Mouse (Mus musculus) spleen, adult 12 weeks (tissue): ENCODE measurements around the gene Spns1.
"Not testable (repeated sequence)": the region's sequence is repeated elsewhere in the genome, so short reads cannot be mapped to it uniquely, and the experiment has no call there.

Experiments
- DNase-seq: peaks from one replicate; pipeline ENCODE4 v3.0.0; 2022; ENCODE audit warnings: low spot score

The Spns1 gene

DNA sequence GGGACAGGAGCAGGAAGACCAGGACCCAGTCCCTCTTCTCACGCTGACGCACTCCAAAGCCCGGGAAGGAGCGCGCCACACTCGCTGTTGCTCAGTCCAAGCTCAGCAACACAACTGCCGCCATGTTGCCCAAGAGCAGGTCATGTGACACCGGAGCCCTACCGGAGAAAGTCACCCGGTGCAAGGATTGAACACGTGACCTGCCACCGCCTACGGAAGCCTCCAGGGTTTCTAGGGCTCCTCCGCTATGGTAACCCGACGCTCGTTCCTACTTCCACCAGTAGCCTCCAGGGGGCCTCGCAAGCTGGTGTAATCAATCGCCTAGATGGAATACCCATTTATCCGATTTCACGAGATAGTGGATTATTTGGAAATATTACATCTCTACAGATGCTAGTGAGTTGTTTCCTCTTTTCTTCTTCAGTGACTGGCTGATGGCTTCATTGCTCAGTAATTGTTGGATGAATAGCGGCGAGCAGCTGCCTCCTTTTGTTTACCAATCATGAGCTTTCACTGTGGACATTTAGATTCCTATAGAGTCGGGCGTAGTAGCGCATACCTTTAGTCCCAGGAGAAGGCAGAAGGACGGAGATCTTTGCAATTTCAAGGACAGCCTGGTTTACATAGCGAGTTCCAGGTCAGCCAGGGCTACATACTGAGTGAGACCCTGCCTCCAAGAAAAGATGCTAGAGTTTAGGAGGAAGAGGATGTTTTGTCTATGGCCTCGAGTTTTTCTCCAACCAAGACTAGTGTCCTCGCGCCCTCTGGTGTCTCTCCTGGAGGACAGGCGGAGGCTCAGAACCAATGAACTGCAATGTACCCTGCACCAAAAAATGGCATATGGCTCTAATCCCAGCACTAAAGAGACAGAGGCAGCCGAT, at the start of gene Spns1:
Gene Spns1, minus strand, starts transcription at position 173 of the 881 bp plus-strand sequence.
- peak; percentile 85 for DNase-seq

- DNase-seq = no peak
Observed at GRCm38 (mm10) chr7:126424161-126424560, 46.9 kb upstream of the Spns1 start.

DNA sequence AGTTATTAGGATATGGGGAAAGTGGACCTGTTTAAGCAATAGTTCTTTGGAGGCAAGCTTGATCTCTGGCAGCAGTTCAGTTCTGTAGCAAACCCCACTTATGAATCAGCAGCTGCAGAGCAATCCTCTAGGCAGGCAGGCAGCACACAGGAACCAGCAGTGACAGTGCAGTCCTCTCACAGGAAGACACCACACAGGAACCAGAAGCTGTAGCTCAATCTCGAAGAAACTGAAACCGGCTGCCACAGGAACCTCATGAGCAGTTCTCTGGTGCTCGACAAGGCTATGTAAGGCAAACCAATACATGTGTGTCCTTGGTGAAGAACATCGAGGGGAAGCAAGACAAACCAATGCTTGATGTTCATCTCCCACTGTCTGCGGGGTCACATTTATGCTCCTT, 44.5 kb upstream of the Spns1 start:
- no peak for DNase-seq

DNA sequence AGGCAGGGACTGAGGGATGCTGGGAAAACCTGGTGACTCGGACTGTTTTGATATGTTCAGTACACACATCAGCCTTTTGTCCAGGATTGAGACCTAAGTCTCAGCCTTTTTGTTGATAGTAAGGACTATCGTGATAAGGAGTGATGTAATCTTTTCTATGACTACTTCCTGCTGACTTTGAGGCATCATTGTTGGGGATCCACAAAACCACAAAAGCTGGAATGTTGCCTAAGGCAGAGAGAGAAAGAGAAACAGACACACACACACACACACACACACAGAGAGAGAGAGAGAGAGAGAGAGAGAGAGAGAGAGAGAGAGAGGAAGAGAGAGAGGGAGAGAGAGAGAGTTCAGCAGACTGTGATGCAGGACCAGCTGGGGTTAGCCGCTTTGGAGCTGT, 41.2 kb upstream of the Spns1 start:
- no peak for DNase-seq

GRCm38 (mm10) chr7:126417606-126418005, 40.4 kb upstream of the Spns1 start:
- no peak for DNase-seq

- DNase-seq = peak; percentile 7
Observed at GRCm38 (mm10) chr7:126417045-126417444, 39.8 kb upstream of the Spns1 start.

- peak; percentile 17 for DNase-seq
Observed at GRCm38 (mm10) chr7:126416615-126417014, 39.4 kb upstream of the Spns1 start.

DNA sequence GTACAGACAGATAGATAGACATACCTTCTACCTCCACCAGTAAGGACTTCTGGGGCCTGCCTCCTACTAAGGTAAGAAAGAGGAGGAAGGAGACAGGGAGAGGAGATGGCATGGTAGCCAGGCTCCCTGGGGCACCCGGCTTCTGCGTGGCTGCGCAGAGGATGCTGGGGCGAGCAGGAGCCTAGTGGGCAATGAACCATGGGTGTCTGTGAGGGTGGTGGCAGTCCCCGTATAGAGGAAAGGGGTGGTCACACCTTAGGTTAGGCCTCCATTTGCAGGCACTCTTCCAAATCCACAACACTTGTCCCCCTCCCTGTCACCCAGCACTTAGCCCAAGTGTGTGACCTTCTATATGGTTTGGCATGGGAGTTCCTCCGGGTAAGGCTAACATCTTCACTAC, 37.5 kb upstream of the Spns1 start, which contains the start of gene Cd19:
Gene Cd19, minus strand, starts transcription at position 165 of the 400 bp plus-strand sequence.
- no peak for DNase-seq

GRCm38 (mm10) chr7:126411061-126411460, 33.8 kb upstream of the Spns1 start:
- DNase-seq = no peak

- no peak for DNase-seq
Observed at GRCm38 (mm10) chr7:126408686-126409085, 31.4 kb upstream of the Spns1 start.

GRCm38 (mm10) chr7:126402518-126402917, 25.3 kb upstream of the Spns1 start:
- not testable (repeated sequence) for DNase-seq

- DNase-seq = peak; percentile 70
Observed at GRCm38 (mm10) chr7:126399548-126399947, 22.3 kb upstream of the Spns1 start.

DNA sequence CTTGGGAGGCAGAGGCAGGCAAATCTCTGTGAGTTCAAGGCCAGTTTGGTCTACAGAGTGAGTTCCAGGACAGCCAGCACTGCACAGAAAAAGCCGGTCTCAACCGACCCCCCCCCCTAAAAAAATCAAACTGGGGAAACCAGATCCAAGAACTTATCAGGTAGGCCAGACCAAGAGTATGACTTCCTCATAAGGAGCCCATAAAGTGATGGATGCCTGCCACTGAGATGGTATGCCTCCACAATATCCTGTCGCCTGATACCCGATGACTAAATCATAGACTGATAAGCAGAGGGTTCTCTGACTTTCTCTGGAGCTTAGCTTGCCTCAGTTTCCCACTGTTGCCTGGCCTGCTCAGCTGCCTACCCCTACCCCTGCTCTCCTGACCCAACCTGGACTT, 20.6 kb upstream of the Spns1 start:
- DNase-seq = no peak

DNA sequence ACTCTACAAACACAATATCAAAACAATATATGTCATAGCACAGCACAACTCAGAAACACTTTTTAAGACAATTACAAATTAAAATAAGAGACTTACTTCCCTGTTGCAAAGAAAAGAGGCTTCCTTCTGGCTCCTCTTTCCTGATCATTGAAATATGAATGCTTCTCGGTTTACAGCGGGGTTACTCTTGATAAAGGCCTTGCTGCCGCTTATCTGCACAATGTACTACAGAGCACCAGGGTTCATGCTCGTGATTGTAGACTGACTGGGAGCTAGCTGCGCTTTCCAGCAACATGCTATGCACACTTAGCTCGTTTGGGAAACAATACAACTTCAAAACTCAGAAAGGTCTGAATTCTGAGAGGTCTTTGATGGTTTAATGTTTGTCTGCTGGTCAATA, 20.0 kb upstream of the Spns1 start:
- DNase-seq = no peak

- peak; percentile 93 for DNase-seq
Observed at GRCm38 (mm10) chr7:126396298-126397119, 19.3 kb upstream of the Spns1 start, which contains the start of gene Nfatc2ip. Gene Nfatc2ip, minus strand, starts transcription at chr7:126396737.

GRCm38 (mm10) chr7:126392086-126392884, 15.0 kb upstream of the Spns1 start:
- DNase-seq = not testable (repeated sequence)

DNA sequence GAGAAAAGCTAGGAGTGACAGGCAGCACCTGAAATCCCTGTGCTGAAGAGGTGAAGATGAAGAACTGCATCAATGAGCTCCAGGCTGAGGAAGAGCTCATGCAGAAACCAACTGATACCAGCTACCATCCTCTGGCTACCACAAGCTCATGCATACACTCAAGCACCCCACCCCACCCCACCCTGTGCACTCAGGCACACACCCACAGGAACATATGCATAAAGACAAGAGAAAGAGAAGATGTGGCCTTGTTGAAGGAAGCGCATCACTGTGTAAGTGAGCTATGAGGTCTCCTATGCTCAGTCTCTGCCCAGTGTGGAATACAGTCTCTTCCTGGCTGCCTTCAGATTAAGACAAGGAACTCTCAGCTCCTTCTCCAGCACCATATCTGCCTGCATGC, 10.9 kb upstream of the Spns1 start:
- DNase-seq = no peak

DNA sequence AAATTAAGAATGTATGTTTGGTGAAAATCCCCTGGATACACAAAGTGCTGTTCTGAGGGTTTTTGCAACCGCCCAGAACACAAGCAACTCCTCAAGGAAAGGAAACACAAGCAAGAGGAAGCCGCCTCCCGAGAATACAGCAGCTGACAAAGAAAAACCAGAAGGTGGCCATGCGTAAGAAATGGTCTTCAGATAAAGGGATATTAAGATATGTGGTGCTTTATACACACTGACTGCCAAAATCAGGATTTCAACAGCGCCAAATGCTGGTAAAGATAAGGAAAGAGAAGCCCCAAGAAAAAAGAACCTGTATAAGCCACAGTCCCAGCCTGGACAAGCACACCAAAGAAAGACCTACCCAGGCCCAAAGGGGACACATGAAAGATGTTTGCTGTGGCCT, 6.3 kb upstream of the Spns1 start:
- DNase-seq = no peak

- no peak for DNase-seq
Observed at GRCm38 (mm10) chr7:126376903-126377277, 360 bp downstream of the Spns1 start.

DNA sequence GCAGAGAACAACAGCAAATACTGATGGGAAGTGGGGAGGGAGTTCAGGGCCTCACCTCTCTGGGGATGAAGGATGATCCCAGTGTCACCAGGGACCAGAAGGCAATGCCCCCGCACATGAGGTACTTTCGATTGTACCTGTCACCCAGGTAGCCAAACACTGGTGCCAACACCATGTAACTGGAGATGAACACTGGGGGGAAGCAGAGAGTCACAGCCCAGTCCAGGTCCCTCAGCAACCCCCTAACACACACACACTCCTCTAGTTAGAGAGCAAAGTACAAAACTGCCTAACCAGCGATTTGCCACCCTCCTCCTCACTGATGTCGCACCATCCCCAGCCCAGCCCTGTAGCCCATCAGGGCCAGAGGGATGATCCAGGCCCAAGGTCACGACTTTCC, 2.2 kb downstream of the Spns1 start:
- no peak for DNase-seq

- no peak for DNase-seq
Observed at GRCm38 (mm10) chr7:126374526-126374925, 2.7 kb downstream of the Spns1 start.

DNA sequence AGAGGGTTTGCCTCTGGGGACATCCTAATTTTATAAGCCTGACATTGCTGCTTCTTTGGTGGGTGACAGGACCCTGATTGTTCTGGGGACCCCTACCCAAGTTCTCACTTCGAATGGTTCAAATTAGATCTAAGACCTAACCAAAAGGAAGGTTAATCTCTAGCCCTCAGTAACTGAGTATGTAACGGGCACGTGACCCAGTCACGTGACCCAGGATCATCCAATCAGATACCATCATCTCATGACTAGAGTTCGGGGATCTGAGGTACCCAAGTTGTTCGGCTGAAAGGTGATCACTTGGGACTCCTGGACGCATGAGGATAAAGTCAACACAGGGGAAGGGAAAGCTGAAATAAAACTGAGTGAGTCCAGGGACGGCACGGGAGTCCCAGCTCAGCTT, 4.2 kb downstream of the Spns1 start:
- no peak for DNase-seq
